Mouse (Mus musculus): Measurements from ENCODE around the gene Baiap2l2.

- TF ChIP-seq CTCF (IDR thresholded peaks at IDR 0.05) = no peak
- no peak for TF ChIP-seq EP300 (IDR thresholded peaks at IDR 0.05; ENCODE audit: insufficient read depth, low read depth, low read length)
Measured at GRCm38 (mm10) chr15:79244071-79244893, 41.1 kb downstream of the Baiap2l2 start.

Measured in heart, adult 2 months (tissue).